Mouse (Mus musculus): ENCODE measurements around the gene Pdia6.
A peak's percentile ranks its signal among the peaks of the same experiment; 100 is the strongest.

Pdia6 gene

GRCm38 (mm10) chr12:17266673-17266990, 287 bp downstream of the Pdia6 start:
- DNase-seq = no peak

GRCm38 (mm10) chr12:17267316-17267715, 971 bp downstream of the Pdia6 start:
- no peak for DNase-seq

- DNase-seq = peak in 1 of 2 experiments; percentile 40
Measured at GRCm38 (mm10) chr12:17271272-17271671, 4.9 kb downstream of the Pdia6 start.

- DNase-seq = no peak
Measured at GRCm38 (mm10) chr12:17273841-17274240, 7.5 kb downstream of the Pdia6 start.

DNA sequence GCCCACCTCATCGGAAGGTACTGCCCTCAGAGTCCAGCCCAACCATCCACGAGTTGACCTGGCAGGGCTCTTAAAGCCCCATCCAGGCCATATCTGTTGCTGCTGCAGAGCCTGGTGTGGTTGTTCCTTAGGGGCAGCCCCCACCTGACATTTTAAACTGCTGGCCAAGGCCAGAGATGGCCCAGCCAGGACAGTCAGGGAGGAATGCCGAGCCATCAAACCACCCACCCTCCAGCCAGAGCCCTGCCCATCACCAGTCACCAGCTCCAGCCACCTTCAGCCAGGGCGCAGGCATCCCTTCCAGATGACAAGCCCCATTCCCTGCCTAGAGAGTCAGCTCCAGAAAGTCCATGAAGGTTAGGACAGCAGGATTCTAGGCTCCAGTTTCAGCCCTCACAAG, 22.2 kb downstream of the Pdia6 start:
- no peak for DNase-seq

DNA sequence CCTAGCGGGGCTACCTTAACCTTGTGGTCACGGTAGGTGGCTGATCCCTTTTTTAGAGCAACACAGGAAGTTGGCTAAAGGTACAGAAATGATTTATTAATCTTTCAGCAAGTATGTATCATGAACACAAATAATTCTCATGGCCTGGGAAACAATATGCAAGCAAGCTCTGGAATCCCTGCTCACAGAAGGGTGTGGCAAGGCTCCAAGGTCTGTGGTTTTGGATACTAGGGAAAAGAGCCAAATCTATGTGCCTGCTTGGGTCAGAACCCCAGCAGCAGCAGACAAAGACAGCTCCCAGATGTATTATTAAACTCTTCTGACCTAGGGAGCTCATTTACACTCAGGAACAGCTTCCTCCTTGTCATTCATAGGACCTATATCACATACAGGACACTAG, 22.7 kb downstream of the Pdia6 start:
- DNase-seq = peak; percentile 46 to 50

DNA sequence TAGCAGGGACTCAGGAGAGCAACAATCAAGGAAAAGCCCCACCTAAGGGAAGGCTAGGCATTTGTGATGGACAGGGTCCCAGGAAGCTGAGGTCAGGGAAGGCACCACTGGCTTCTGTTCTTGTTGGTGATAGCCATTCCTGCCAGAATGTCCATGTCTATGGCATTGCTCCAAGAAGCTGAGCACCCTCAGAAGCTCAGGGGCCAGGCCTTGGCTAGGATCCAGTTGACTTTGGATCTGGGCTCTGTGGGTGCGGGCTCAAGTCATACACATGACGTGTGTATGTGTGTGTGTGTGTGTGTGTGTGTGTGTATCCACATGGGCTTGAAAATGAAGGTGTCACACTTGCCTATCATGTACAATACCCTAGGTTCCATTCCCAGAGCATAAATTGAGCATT, 23.6 kb downstream of the Pdia6 start:
- DNase-seq = peak; percentile 64 to 76

GRCm38 (mm10) chr12:17290569-17290968, 24.2 kb downstream of the Pdia6 start:
- peak; percentile 79 to 88 for DNase-seq

- DNase-seq = no peak
Measured at GRCm38 (mm10) chr12:17296899-17297298, 30.6 kb downstream of the Pdia6 start.

DNA sequence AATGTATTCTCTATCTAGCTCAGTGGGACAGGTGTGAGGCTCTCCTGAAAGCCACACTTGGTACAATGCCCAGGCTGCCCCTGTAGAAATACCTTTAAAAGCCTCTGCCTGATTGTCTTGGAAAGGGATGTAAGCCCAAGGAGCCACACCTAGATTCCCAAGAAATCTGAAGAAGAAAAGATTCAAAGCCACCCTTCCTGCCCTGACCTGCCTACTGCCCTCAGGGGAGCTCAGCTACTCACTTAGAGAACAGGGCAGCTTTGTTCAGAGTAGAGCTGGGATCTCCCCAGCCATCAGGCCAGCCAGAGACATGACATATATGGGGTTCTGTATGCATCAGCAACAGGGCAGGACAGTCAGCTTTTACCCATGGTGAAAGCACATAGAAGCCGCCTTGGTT, 33.6 kb downstream of the Pdia6 start:
- no peak for DNase-seq

DNA sequence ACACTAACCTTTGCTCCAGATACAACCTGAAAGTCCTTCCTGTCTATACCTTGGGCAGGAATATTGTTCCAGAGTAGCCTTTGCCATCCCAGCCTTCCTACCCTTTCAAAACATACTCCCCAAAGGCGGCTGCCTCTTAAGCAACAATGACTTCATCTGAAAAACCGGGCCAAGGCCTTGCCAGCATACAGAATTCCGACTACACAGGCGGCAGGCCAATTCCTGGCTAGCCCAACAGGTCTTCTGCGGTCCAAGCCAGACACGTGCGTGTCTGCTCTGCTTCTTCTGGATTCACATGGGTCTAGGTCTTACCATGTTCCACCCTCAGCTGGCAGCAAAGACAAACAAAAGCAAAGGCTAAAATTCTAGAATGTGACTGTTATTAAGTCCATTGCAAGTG, 39.1 kb downstream of the Pdia6 start:
- peak; percentile 71 to 79 for DNase-seq

- peak in 1 of 2 experiments; percentile 53 for DNase-seq
Measured at GRCm38 (mm10) chr12:17308246-17308645, 41.9 kb downstream of the Pdia6 start.

GRCm38 (mm10) chr12:17310852-17311839, 44.8 kb downstream of the Pdia6 start:
- DNase-seq = no peak

GRCm38 (mm10) chr12:17316096-17316495, 49.8 kb downstream of the Pdia6 start:
- DNase-seq = peak; percentile 84 to 91

- peak in 1 of 2 experiments; percentile 59 for DNase-seq
Measured at GRCm38 (mm10) chr12:17317970-17318369, 51.6 kb downstream of the Pdia6 start.

DNA sequence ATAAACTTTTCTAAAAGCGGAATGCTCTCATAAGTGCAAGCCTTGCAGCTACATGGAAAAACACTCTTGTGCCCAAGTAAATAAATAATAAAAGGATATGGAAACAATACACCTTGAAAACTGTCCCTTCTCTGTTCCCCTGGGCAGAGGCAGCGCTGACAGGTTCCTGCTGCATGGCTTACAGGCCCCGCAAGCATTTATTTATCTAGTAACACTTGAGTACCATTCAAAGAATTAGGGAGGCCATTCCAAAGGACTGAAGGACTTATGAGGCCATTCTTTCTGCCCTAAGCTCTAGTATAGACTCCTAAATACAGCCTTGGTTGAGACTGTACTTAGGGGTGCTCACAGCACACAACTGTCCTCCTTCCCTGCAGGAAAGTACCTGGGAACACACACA, 52.1 kb downstream of the Pdia6 start:
- peak; percentile 18 to 57 for DNase-seq

- DNase-seq = peak; percentile 75 to 82
Measured at GRCm38 (mm10) chr12:17324549-17325470, 58.5 kb downstream of the Pdia6 start.

DNA sequence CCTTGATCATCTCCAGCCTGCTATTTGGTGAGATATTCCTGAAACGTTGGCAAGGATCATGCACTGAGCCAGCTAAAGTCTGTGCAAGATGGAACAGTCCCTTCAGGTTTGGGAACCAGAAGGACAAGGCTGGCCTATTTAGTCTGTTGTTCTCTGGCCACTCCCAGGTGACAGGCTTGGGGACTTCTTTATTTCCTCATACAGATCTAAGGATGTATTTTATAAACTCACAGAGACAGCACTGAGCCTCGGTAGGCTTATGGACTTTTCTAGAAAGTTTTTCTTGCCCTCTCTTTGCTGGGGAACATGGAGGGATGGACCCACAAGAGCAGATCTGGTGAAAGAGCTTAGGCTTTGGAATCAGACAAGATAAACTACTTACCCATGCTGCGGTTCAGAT, 62.9 kb downstream of the Pdia6 start, which contains the start of gene Atp6v1c2:
Atp6v1c2 (minus strand) TSS at position 101 of the 400 bp plus-strand sequence.
- no peak for DNase-seq

- no peak for DNase-seq
Measured at GRCm38 (mm10) chr12:17333459-17333858, 67.1 kb downstream of the Pdia6 start.

All from lung, adult 18-20 months (tissue).